Mouse (Mus musculus) lung, postnatal 0 days (tissue): ENCODE results near the gene Tomm40l.

Source experiments
- CTCF ChIP-seq: IDR thresholded peaks from 2 replicates; pipeline ENCODE4 v1.5.1; 2016; ENCODE audit warnings: antibody characterized with exemption, mild to moderate bottlenecking
- EP300 ChIP-seq: IDR thresholded peaks from 2 replicates; pipeline ENCODE4 v1.6.1; 2016; ENCODE audit warnings: antibody characterized with exemption, mild to moderate bottlenecking, control low read depth

DNA sequence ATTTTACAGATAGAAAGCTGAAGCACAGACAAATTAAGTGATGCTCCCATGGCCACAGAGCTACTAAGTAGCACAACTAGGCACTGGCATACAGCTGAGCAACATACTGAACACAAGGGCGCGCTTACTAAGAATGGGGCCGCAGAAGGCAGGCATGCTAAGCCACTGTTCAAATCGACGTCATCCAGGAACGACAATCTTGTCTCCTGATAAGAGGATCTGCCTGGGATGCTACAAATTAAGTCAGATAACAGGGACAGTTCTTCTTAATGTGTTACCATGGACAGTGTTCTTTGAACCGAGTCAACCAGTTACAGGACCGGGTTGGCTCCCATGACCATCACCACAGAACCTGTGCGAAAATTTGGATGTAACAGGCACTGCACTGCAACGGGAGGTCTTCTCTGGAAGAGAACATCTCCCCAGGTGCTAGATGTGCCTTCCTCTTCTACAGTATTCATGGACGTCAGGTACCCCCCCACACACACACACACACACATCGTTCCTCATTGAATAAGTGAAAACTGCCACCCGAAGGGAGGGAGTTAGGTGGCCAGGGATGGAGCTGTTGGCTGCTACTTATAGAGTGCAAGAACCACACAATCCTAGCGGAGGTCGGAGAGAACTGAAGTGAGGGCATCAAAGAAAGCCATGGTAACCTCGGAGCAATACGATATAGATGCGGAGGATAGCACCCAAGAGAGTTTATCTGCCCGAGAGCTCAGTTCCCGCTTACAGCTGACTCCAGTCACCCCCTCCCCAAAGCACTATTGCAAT lies 27.1 kb downstream of the Tomm40l start:
- TF ChIP-seq CTCF (no peak), EP300 (no peak)
